Mouse (Mus musculus) T-cell, adult 2 months (primary cell): ENCODE results near the gene Zfp64.

Experiments used
- DNase-seq: peaks from one replicate; pipeline ENCODE4 v3.0.0; 2022; ENCODE audit warnings: low spot score

Zfp64 gene

GRCm38 (mm10) chr2:168846180-168846720, 109.1 kb downstream of the Zfp64 start:
- DNase-seq, result no peak
